Mouse (Mus musculus): ENCODE results near the gene Pitpnc1.

DNA sequence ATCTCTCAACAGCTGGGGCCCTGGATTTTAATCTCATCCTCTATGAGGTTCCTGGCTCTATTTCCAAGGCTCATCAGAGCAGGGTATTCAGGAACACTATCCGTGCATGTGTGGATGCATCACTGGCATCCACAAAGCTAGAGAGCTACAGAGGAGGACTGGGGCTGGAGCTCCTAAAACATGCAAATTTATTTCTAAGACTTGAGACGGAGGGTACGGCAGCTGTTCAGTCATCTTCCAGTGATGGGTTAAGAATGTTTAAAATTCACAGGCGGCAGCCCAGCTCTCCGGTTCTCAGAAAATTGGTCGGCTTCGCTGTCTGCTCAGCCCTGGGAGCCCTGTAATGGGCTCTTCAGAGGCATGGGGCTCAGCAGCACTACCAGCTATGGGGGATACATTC lies 97.8 kb downstream of the Pitpnc1 start:
- no peak for TF ChIP-seq CTCF (IDR thresholded peaks at IDR 0.05; ENCODE audit: low read depth)
- TF ChIP-seq EP300 (IDR thresholded peaks at IDR 0.05; ENCODE audit: low read depth), result no peak
